Mouse (Mus musculus) heart, embryonic 16.5 days (tissue): Measurements from ENCODE around the gene Nfia. TPM values are rescaled to one million over a fixed set of nuclear protein-coding genes. Genes with fewer than 3 reads are reported as not detected.

Experiments
- ATAC-seq: fragments of 200-750 bp; cut with Nextera tagmentation; replicated peaks from 2 replicates; pipeline ENCODE4 v1.8.0; 2017; ENCODE audit warnings: moderate number of reproducible peaks; ENCODE audit not compliant: insufficient read depth, low FRiP score; ENCODE audit errors: extremely low read depth
- H3K27ac ChIP-seq: fragments of 300-500 bp; sonication (generic); 2 replicates; pipeline ENCODE4 v1.5.1; 2014; ENCODE audit warnings: mild to moderate bottlenecking, low read length, control low read depth, moderate library complexity
- H3K27me3 ChIP-seq: fragments of 300-500 bp; sonication (generic); 2 replicates; pipeline ENCODE4 v1.6.1; 2014; ENCODE audit warnings: low read length, mixed read lengths; ENCODE audit not compliant: control insufficient read depth, insufficient read depth
- H3K36me3 ChIP-seq: fragments of 300-500 bp; sonication (generic); 2 replicates; pipeline ENCODE4 v1.6.1; 2014; ENCODE audit not compliant: control insufficient read depth, insufficient read depth
- H3K4me1 ChIP-seq: fragments of 300-500 bp; sonication (generic); 2 replicates; pipeline ENCODE4 v1.6.1; 2014; ENCODE audit warnings: low read length, mixed read lengths; ENCODE audit not compliant: control insufficient read depth, insufficient read depth
- H3K4me2 ChIP-seq: fragments of 300-500 bp; sonication (generic); 2 replicates; pipeline ENCODE4 v1.6.1; 2014; ENCODE audit warnings: low read depth, mild to moderate bottlenecking, control low read depth, low read length
- H3K4me3 ChIP-seq: fragments of 300-500 bp; sonication (generic); 2 replicates; pipeline ENCODE4 v1.5.1; 2014; ENCODE audit warnings: mild to moderate bottlenecking, control low read depth, low read length
- H3K9ac ChIP-seq: fragments of 300-500 bp; sonication (generic); 2 replicates; pipeline ENCODE4 v1.6.1; 2014; ENCODE audit warnings: low read length, control low read depth
- H3K9me3 ChIP-seq: fragments of 300-500 bp; sonication (generic); replicated peaks from 2 replicates; pipeline ENCODE4 v1.6.1; 2016; ENCODE audit warnings: low read length; ENCODE audit not compliant: control insufficient read depth
- WGBS: fragments of 180-500 bp; shearing (Covaris S2); extraction: QIAGEN DNeasy Blood & Tissue Kit; methylation state at CpG from one replicate; pipeline ENCODE4 v1.1.7; 2014; 5-methylcytosine and 5-hydroxymethylcytosine counted together
- polyA plus RNA-seq: library from polyadenylated mRNA; unstranded; fragments of >200 nt; fragmentation: Nextera tagmentation; extraction: Ambion mirVana; gene quantifications from 2 replicates; pipeline ENCODE4 v1.2.1, GENCODE M21; 2015

Nfia gene
- polyA plus RNA-seq, 1 experiment from 2014 or later = 37.3 TPM

DNA sequence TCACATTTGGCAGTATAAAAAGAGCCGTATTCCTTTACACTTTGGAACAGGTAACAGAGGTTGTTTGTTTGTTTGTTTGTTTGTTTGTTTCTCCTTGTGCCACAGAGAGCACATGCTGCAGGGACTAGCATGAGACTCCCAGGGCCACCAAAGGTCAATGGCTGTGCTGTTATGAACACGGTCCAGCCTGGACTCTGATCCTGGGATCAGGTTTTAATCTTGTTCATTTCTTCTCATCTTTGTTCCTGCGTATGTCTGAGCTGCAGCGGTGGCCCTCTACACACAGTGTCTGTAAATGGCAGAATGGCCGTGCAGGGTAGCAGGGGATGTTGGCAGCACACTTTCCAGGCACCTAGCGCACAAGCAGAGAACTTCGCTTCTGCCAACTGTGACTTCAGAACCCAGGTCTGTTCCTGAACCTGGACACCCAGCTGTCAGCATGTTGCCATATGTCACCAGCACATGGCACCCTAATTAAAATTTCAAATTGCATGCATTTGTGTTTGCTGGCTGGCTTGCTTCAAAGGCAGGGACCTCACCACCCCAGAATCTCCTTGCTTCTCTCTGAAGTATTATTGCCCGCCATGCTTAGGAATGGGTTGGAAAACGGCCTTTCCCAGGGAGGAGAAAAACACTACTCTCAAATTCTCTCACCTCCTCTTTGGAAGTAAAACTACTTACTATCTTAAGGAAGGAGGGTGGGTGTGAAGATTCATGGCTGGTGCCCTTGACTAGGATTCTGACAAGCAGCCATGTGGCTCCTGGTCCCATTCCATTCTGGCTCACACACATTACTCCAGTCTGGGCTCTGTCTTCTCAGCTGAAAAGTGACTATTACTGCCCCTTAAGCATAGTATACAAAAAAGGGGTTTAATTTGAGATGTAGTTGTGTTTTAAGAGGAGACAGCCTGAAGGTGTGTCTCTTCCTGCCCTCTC, 107.9 kb downstream of the Nfia start:
- no peak overlapping the region for H3K9ac ChIP-seq
- no peak overlapping the region for H3K27ac ChIP-seq
- 80% methylated on average over 9 of the region's 9 CpGs for WGBS
- no peak overlapping the region for H3K4me3 ChIP-seq
- no peaks in the 10 kb centered on the region for H3K36me3 ChIP-seq
- no peaks in the 10 kb centered on the region for H3K27me3 ChIP-seq
- peaks cover 9% of the 10 kb centered on the region for H3K4me1 ChIP-seq
- no peak for ATAC-seq
- no peaks in the 10 kb centered on the region for H3K9me3 ChIP-seq
- no peak overlapping the region for H3K4me2 ChIP-seq

- no peak overlapping the region for H3K4me3 ChIP-seq
- no peaks in the 10 kb centered on the region for H3K27me3 ChIP-seq
- H3K4me2 ChIP-seq = no peak overlapping the region
- H3K4me1 ChIP-seq = peaks cover 21% of the 10 kb centered on the region
- ATAC-seq = no peak
- H3K9ac ChIP-seq = no peak overlapping the region
- no peaks in the 10 kb centered on the region for H3K9me3 ChIP-seq
- H3K27ac ChIP-seq = no peak overlapping the region
- no peaks in the 10 kb centered on the region for H3K36me3 ChIP-seq
- 85% methylated on average over 5 of the region's 5 CpGs for WGBS
These were observed 113.0 kb downstream of the Nfia start for GRCm38 (mm10) chr4:97885574-97885973.

GRCm38 (mm10) chr4:97886220-97886619, 113.7 kb downstream of the Nfia start:
- ATAC-seq = no peak
- 89% methylated on average over 5 of the region's 5 CpGs for WGBS
- no peaks in the 10 kb centered on the region for H3K27me3 ChIP-seq
- no peak overlapping the region for H3K4me3 ChIP-seq
- no peaks in the 10 kb centered on the region for H3K9me3 ChIP-seq
- peak overlapping the region; percentile 42 for H3K27ac ChIP-seq
- peaks cover 23% of the 10 kb centered on the region for H3K4me1 ChIP-seq
- no peak overlapping the region for H3K4me2 ChIP-seq
- H3K9ac ChIP-seq = no peak overlapping the region
- H3K36me3 ChIP-seq = no peaks in the 10 kb centered on the region

DNA sequence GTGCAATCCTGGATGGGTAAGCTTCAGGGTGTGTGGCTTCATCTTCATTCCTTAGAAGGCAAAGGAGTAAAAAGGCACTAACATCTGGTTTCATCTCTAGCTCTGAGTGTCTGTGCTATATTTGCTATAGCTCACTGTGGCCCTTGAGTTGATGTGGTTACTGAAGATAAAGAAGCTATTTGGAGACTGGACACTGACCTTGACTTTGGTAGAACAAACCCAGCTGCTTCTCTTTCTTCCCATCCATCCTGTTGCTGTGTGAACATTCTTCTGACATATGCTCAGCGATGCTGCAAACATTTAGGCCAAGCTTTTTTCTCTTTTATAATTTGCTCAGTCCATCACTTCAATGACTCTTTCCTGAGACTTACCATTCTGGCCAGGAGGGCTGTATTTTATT, 114.7 kb downstream of the Nfia start:
- no peak for ATAC-seq
- Histone ChIP-seq H3K27me3 (no peaks in the 10 kb centered on the region), H3K36me3 (no peaks in the 10 kb centered on the region), H3K4me2 (no peak overlapping the region), H3K9ac (no peak overlapping the region), H3K27ac (peak overlapping the region; percentile 41), H3K4me1 (peaks cover 28% of the 10 kb centered on the region), H3K4me3 (no peak overlapping the region), H3K9me3 (no peaks in the 10 kb centered on the region)
- WGBS = 54% methylated on average over 1 of the region's 1 CpGs

GRCm38 (mm10) chr4:97891063-97891462, 118.5 kb downstream of the Nfia start:
- WGBS = 64% methylated on average over 3 of the region's 3 CpGs
- ATAC-seq = no peak
- Histone ChIP-seq H3K27ac (no peak overlapping the region), H3K4me3 (no peak overlapping the region), H3K4me1 (peaks cover 35% of the 10 kb centered on the region), H3K4me2 (no peak overlapping the region), H3K27me3 (no peaks in the 10 kb centered on the region), H3K36me3 (no peaks in the 10 kb centered on the region), H3K9me3 (no peaks in the 10 kb centered on the region), H3K9ac (no peak overlapping the region)

DNA sequence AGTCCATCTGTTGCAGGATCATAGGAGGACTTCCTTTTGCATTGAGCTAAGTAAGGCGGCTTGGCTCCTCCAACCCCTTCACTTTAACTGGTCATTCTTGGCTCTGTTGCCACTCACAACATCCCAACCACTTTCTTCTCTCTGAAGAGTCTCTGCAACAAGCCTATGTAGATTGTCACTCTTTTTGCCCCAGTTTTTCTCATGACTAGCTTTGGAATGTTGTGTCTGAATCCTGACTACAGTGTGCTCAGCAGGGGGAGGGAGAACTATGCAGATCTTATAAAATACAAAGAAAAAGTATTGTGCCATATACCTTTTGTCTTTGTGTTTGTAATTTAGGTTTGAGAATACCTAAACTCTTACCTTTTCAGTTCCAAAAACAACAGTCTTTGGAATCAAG, 119.1 kb downstream of the Nfia start:
- Histone ChIP-seq H3K36me3 (no peaks in the 10 kb centered on the region), H3K9ac (no peak overlapping the region), H3K27me3 (no peaks in the 10 kb centered on the region), H3K4me1 (peaks cover 29% of the 10 kb centered on the region), H3K4me3 (no peak overlapping the region), H3K27ac (no peak overlapping the region), H3K9me3 (no peaks in the 10 kb centered on the region), H3K4me2 (no peak overlapping the region)
- ATAC-seq = no peak
- 84% methylated on average over 1 of the region's 1 CpGs for WGBS

GRCm38 (mm10) chr4:97893915-97894884, 121.7 kb downstream of the Nfia start:
- WGBS = 64% methylated on average over 10 of the region's 10 CpGs
- H3K4me1 ChIP-seq = peaks cover 29% of the 10 kb centered on the region
- ATAC-seq = peak; percentile 37; the same call in 1 of the 2 replicates
- no peak overlapping the region for H3K4me3 ChIP-seq
- no peaks in the 10 kb centered on the region for H3K9me3 ChIP-seq
- peak overlapping the region; percentile 33; the same call in 1 of the 2 replicates for H3K4me2 ChIP-seq
- H3K27me3 ChIP-seq = no peaks in the 10 kb centered on the region
- H3K36me3 ChIP-seq = no peaks in the 10 kb centered on the region
- H3K27ac ChIP-seq = peak overlapping the region; percentile 87
- no peak overlapping the region for H3K9ac ChIP-seq

- H3K27ac ChIP-seq = no peak overlapping the region
- no peak overlapping the region for H3K4me3 ChIP-seq
- H3K9ac ChIP-seq = no peak overlapping the region
- H3K9me3 ChIP-seq = no peaks in the 10 kb centered on the region
- H3K36me3 ChIP-seq = no peaks in the 10 kb centered on the region
- 86% methylated on average over 5 of the region's 5 CpGs for whole genome bisulfite sequencing
- no peak for ATAC-seq
- H3K27me3 ChIP-seq = no peaks in the 10 kb centered on the region
- peaks cover 31% of the 10 kb centered on the region for H3K4me1 ChIP-seq
- no peak overlapping the region for H3K4me2 ChIP-seq
These were observed 123.4 kb downstream of the Nfia start for GRCm38 (mm10) chr4:97895940-97896339.
